Mouse (Mus musculus): ENCODE data around the gene Pdzd7.

GRCm38 (mm10) chr19:45003740-45004516 is 41.6 kb downstream of the Pdzd7 start:
- no peak for TF ChIP-seq MAX (IDR thresholded peaks at IDR 0.05; ENCODE audit: low read depth)
- no peak for TF ChIP-seq MYOG (IDR thresholded peaks at IDR 0.05; ENCODE audit: control insufficient read depth in 1 of 3, insufficient read depth in 1 of 3, insufficient read length in 2 of 3, low read depth in 2 of 3)
- TF ChIP-seq USF1 (IDR thresholded peaks at IDR 0.05; ENCODE audit: low read depth), result no peak
- TF ChIP-seq POLR2A (IDR thresholded peaks at IDR 0.05; ENCODE audit: insufficient read length, low read depth), result no peak
- TF ChIP-seq TCF12 (IDR thresholded peaks at IDR 0.05; ENCODE audit: insufficient read depth, poor library complexity, severe bottlenecking), result no peak
- no peak for TF ChIP-seq CEBPB (IDR thresholded peaks at IDR 0.05; ENCODE audit: insufficient read depth, poor library complexity, severe bottlenecking)
- peak; percentile 10 for TF ChIP-seq POLR2AphosphoS2 (IDR thresholded peaks at IDR 0.05; ENCODE audit: insufficient read length, low read depth)
- TF ChIP-seq E2F4 (IDR thresholded peaks at IDR 0.05; ENCODE audit: insufficient read depth), result no peak
- TF ChIP-seq TCF3 (IDR thresholded peaks at IDR 0.05; ENCODE audit: insufficient read length, low read depth), result no peak
- TF ChIP-seq MYOD1 (IDR thresholded peaks at IDR 0.05; ENCODE audit: control insufficient read depth in 1 of 3, insufficient read length in 2 of 3, low read depth in 2 of 3), result no peak
- no peak for TF ChIP-seq SRF (IDR thresholded peaks at IDR 0.05; ENCODE audit: control insufficient read depth, insufficient read length, low read depth)
- no peak for TF ChIP-seq REST (IDR thresholded peaks at IDR 0.05; ENCODE audit: insufficient read depth, insufficient read length)

Data from myocyte (in vitro differentiated cells).